ENCODE assay signal across 26 mouse cellular contexts in genomic region chr4:53404431-53404925, GRCm38 (mm10). TPM values are rescaled to one million over a fixed set of nuclear protein-coding genes. Genes with fewer than 3 reads are reported as not detected.
DNase-seq lines count a peak whose midpoint lies in the region; ATAC-seq and TF ChIP-seq lines count a peak whose summit lies in the region.
"Had no signal": no experiment of that assay in that cellular context is flagged by ENCODE, and none has a peak within 500 bp of the region (broad histone marks: within the 10 kb centered on the region; RNA-seq: fewer than 3 reads in every experiment).

No protein-coding gene starts in this region.

- DNase-seq in layer of hippocampus, adult 2 months (ENCODE audit: low spot score in 2 of 2) = no peak
- DNase-seq in layer of hippocampus, adult 9-10 months (ENCODE audit: low spot score) = no peak
- DNase-seq in right cerebral cortex, adult 18-20 months = peak; percentile 67
- DNase-seq in right cerebral cortex, postnatal 4 days = no peak
- DNase-seq in Patski (ENCODE audit: low read depth, low spot score) = peak; percentile 10
- DNase-seq: adrenal gland, postnatal 25 days; cerebellum, adult 18-20 months; cerebellum, postnatal 10 days; gastrocnemius, postnatal 14 days; kidney, adult 18-20 months; kidney, postnatal 25 days; thymus, adult 2 months; thymus, postnatal 4 days had no signal

- H3K27me3 ChIP-seq in Patski (no peaks in the 10 kb centered on the region), myocyte (ENCODE audit: control insufficient read depth, insufficient read depth, insufficient read length) (no peaks in the 10 kb centered on the region)
- H3K27me3 ChIP-seq: forebrain, embryonic 12.5 days; heart, embryonic 15.5 days; kidney, embryonic 15.5 days; limb, embryonic 13.5 days; lung, embryonic 15.5 days; midbrain, embryonic 15.5 days had no signal

- TF ChIP-seq POLR2A in myocyte (IDR thresholded peaks at IDR 0.05; ENCODE audit: insufficient read length, low read depth) = no peak

- no peaks in the 10 kb centered on the region for H3K79me2 ChIP-seq in myocyte (ENCODE audit: control insufficient read depth, insufficient read depth)

- CTCF ChIA-PET in Patski (lab: Charles Lee) = interaction anchor here (2.6 kb wide), 1 partner anchor 9 kb away, joined by 11 read pairs; no protein-coding TSS in a partner anchor

- POLR2A ChIA-PET in Patski (lab: Charles Lee) = interaction anchor here (0.5 kb wide), 1 partner anchor 77 kb away, joined by 3 read pairs; no protein-coding TSS in a partner anchor

- peak overlapping the region; percentile 51; the same call in 1 of the 2 replicates for H3K27ac ChIP-seq in layer of hippocampus, adult 2 months
- H3K27ac ChIP-seq: forebrain, embryonic 12.5 days; heart, embryonic 15.5 days; kidney, embryonic 15.5 days; limb, embryonic 13.5 days; lung, embryonic 15.5 days; midbrain, embryonic 10.5 days; midbrain, embryonic 15.5 days; stomach, postnatal 0 days had no signal

- H3K4me3 ChIP-seq in layer of hippocampus, adult 2 months = no peak overlapping the region
- H3K4me3 ChIP-seq in myocyte = no peak overlapping the region
- H3K4me3 ChIP-seq: forebrain, embryonic 12.5 days; heart, embryonic 15.5 days; kidney, embryonic 15.5 days; limb, embryonic 13.5 days; lung, embryonic 15.5 days; midbrain, embryonic 10.5 days; midbrain, embryonic 15.5 days had no signal

- in situ Hi-C loops in Patski (cut with MboI; ENCODE audit: low pct_unique_long_range_greater_than_20kb) = no loop called here

- no peak for TF ChIP-seq CTCF in layer of hippocampus, adult 2 months (conservative IDR thresholded peaks at IDR 0.05)
- TF ChIP-seq CTCF in Patski (IDR thresholded peaks at IDR 0.05) = no peak

- H3K4me2 ChIP-seq in myocyte (ENCODE audit: low read depth) = peak overlapping the region; percentile 22
- H3K4me2 ChIP-seq: forebrain, embryonic 12.5 days; heart, embryonic 15.5 days; kidney, embryonic 15.5 days; limb, embryonic 13.5 days; liver, embryonic 11.5 days; lung, embryonic 15.5 days; midbrain, embryonic 15.5 days had no signal

- no peaks in the 10 kb centered on the region for H3K36me3 ChIP-seq in myocyte (ENCODE audit: control insufficient read depth, insufficient read depth)
- H3K36me3 ChIP-seq: forebrain, embryonic 12.5 days; G1E; heart, embryonic 15.5 days; kidney, embryonic 15.5 days; limb, embryonic 13.5 days; lung, embryonic 15.5 days; midbrain, embryonic 10.5 days; midbrain, embryonic 15.5 days had no signal

- ATAC-seq in Patski = no peak
- ATAC-seq in CD4-positive, CD25-positive, alpha-beta regulatory T cell, adult 4 months = no peak
- ATAC-seq: hindbrain, embryonic 16.5 days; midbrain, embryonic 15.5 days had no signal

- no peak overlapping the region for H3ac ChIP-seq in myocyte (ENCODE audit: control insufficient read depth, insufficient read length)

TF ChIP-seq in myocyte, 11 proteins besides CTCF, POLR2A, EP300 and RAD21:
- no peak for TF ChIP-seq SRF (IDR thresholded peaks at IDR 0.05; ENCODE audit: control insufficient read depth, insufficient read length, low read depth)
- TF ChIP-seq TCF12 (IDR thresholded peaks at IDR 0.05; ENCODE audit: insufficient read depth, poor library complexity, severe bottlenecking) = no peak
- no peak for TF ChIP-seq E2F4 (IDR thresholded peaks at IDR 0.05; ENCODE audit: insufficient read depth)
- no peak for TF ChIP-seq USF1 (IDR thresholded peaks at IDR 0.05; ENCODE audit: low read depth)
- TF ChIP-seq POLR2AphosphoS2 (IDR thresholded peaks at IDR 0.05; ENCODE audit: insufficient read length, low read depth) = no peak
- no peak for TF ChIP-seq TCF3 (IDR thresholded peaks at IDR 0.05; ENCODE audit: insufficient read length, low read depth)
- TF ChIP-seq MYOD1 (IDR thresholded peaks at IDR 0.05; ENCODE audit: control insufficient read depth in 1 of 3, insufficient read length in 2 of 3, low read depth in 2 of 3) = no peak
- no peak for TF ChIP-seq MYOG (IDR thresholded peaks at IDR 0.05; ENCODE audit: control insufficient read depth in 1 of 3, insufficient read depth in 1 of 3, insufficient read length in 2 of 3, low read depth in 2 of 3)
- no peak for TF ChIP-seq REST (IDR thresholded peaks at IDR 0.05; ENCODE audit: insufficient read depth, insufficient read length)
- TF ChIP-seq MAX (IDR thresholded peaks at IDR 0.05; ENCODE audit: low read depth) = no peak
- TF ChIP-seq CEBPB (IDR thresholded peaks at IDR 0.05; ENCODE audit: insufficient read depth, poor library complexity, severe bottlenecking) = no peak

RNA-seq across cellular contexts. Expression of gene Slc44a1, which starts 35.7 kb away (rescaled TPM):
- total RNA-seq in layer of hippocampus, adult 2 months (2021) = 10 to 100 TPM; 75.0 to 78.4 TPM
- polyA plus RNA-seq in Patski (2021) (28.9 TPM), myocyte (2012; fragmentation: generic; extraction: Trizol) (43.7 TPM)
- polyA plus RNA-seq in CD4-positive, CD25-positive, alpha-beta regulatory T cell, adult 4 months (2017; shearing (Covaris generic)) = 1 to 10 TPM; 1.7 to 4.1 TPM

Comparison
In these comparisons a context has a peak if more than half of its experiments do, and no peak if none do; other contexts are left out.
1. DNase-seq: peak in right cerebral cortex, adult 18-20 months (single experiment) and Patski (single experiment); none in layer of hippocampus, adult 2 months (0 of 2), layer of hippocampus, adult 9-10 months (single experiment) and right cerebral cortex, postnatal 4 days (single experiment).